Mouse (Mus musculus): ENCODE data around the gene Ccdc136.
A peak's percentile ranks its signal among the peaks of the same experiment; 100 is the strongest.

The Ccdc136 gene

GRCm38 (mm10) chr6:29394286-29394685 lies 1.8 kb upstream of the Ccdc136 start:
- no peak for DNase-seq (ENCODE audit: low spot score)

- no peak for DNase-seq (ENCODE audit: low spot score)
Observed at GRCm38 (mm10) chr6:29396714-29397540, 818 bp downstream of the Ccdc136 start.

GRCm38 (mm10) chr6:29397575-29397974 lies 1.5 kb downstream of the Ccdc136 start:
- DNase-seq (ENCODE audit: low spot score): no peak

GRCm38 (mm10) chr6:29399851-29400250 lies 3.7 kb downstream of the Ccdc136 start:
- no peak for DNase-seq (ENCODE audit: low spot score)

GRCm38 (mm10) chr6:29402693-29403342 lies 6.7 kb downstream of the Ccdc136 start:
- no peak for DNase-seq (ENCODE audit: low spot score)

GRCm38 (mm10) chr6:29406412-29406811 lies 10.3 kb downstream of the Ccdc136 start:
- no peak for DNase-seq (ENCODE audit: low spot score)

GRCm38 (mm10) chr6:29415446-29415845 lies 19.3 kb downstream of the Ccdc136 start:
- DNase-seq (ENCODE audit: low spot score): no peak

GRCm38 (mm10) chr6:29420596-29420995 lies 24.5 kb downstream of the Ccdc136 start:
- no peak for DNase-seq (ENCODE audit: low spot score)

GRCm38 (mm10) chr6:29425118-29425517 lies 29.0 kb downstream of the Ccdc136 start:
- no peak for DNase-seq (ENCODE audit: low spot score)

GRCm38 (mm10) chr6:29426331-29426730 lies 30.2 kb downstream of the Ccdc136 start:
- DNase-seq (ENCODE audit: low spot score): no peak

- no peak for DNase-seq (ENCODE audit: low spot score)
Observed at GRCm38 (mm10) chr6:29428171-29428570, 32.1 kb downstream of the Ccdc136 start.

- DNase-seq (ENCODE audit: low spot score): peak; percentile 85
Observed at GRCm38 (mm10) chr6:29430681-29431420, 34.7 kb downstream of the Ccdc136 start.

GRCm38 (mm10) chr6:29431473-29431872 lies 35.4 kb downstream of the Ccdc136 start:
- peak; percentile 59 for DNase-seq (ENCODE audit: low spot score)

GRCm38 (mm10) chr6:29432156-29432555 lies 36.0 kb downstream of the Ccdc136 start:
- DNase-seq (ENCODE audit: low spot score): peak; percentile 62

- DNase-seq (ENCODE audit: low spot score): no peak
Observed at GRCm38 (mm10) chr6:29432676-29433037, 36.5 kb downstream of the Ccdc136 start.

- DNase-seq (ENCODE audit: low spot score): peak; percentile 58
Observed at GRCm38 (mm10) chr6:29433038-29433803, 37.1 kb downstream of the Ccdc136 start, which contains the start of gene Flnc. Flnc (plus strand) TSS chr6:29433256.

GRCm38 (mm10) chr6:29433804-29434795 lies 38.0 kb downstream of the Ccdc136 start:
- peak; percentile 81 for DNase-seq (ENCODE audit: low spot score)

GRCm38 (mm10) chr6:29434911-29435691 lies 39.0 kb downstream of the Ccdc136 start:
- peak; percentile 56 for DNase-seq (ENCODE audit: low spot score)

- DNase-seq (ENCODE audit: low spot score): peak; percentile 51
Observed at GRCm38 (mm10) chr6:29435940-29436451, 39.9 kb downstream of the Ccdc136 start.
